Mouse (Mus musculus): ENCODE results near the gene Aqp12. TPM values are rescaled to one million over a fixed set of nuclear protein-coding genes. Genes with fewer than 3 reads are reported as not detected.

Aqp12 gene
- polyA plus RNA-seq (2012; rRNA removed): not detected in 2 replicates

GRCm38 (mm10) chr1:93006061-93006460, at the start of gene Aqp12:
Gene Aqp12, plus strand, starts transcription at chr1:93006334.

Other genes with a start within 250 kb of the Aqp12 start
- gene Gpc1, start 174.7 kb upstream of the Aqp12 start, polyA plus RNA-seq (2012; rRNA removed): 72.2 and 79.8 TPM in 2 replicates
- gene Ankmy1, start 103.4 kb upstream of the Aqp12 start, polyA plus RNA-seq (2012; rRNA removed): 0.24 and 0.29 TPM in 2 replicates
- 14.3 and 16.2 TPM in 2 replicates for gene Dusp28, start 99.4 kb upstream of the Aqp12 start, polyA plus RNA-seq (2012; rRNA removed)
- gene Rnpepl1, start 95.6 kb upstream of the Aqp12 start, polyA plus RNA-seq (2012; rRNA removed): 24.6 and 35.6 TPM in 2 replicates
- 36.8 and 39.0 TPM in 2 replicates for gene Capn10, start 72.0 kb upstream of the Aqp12 start, polyA plus RNA-seq (2012; rRNA removed)
- gene Gpr35, start 55.5 kb upstream of the Aqp12 start, polyA plus RNA-seq (2012; rRNA removed): 0.18 and 0.25 TPM in 2 replicates
- 30.0 and 36.2 TPM in 2 replicates for gene Kif1a, start 95.6 kb downstream of the Aqp12 start, polyA plus RNA-seq (2012; rRNA removed)
- gene Agxt, start 128.9 kb downstream of the Aqp12 start, polyA plus RNA-seq (2012; rRNA removed): 0.04 and 0.18 TPM in 2 replicates
- gene 2310007B03Rik, start 154.6 kb downstream of the Aqp12 start, polyA plus RNA-seq (2012; rRNA removed): 0.15 and 0.20 TPM in 2 replicates
- gene Crocc2, start 162.4 kb downstream of the Aqp12 start, polyA plus RNA-seq (2012; rRNA removed): 0.25 and 0.39 TPM in 2 replicates
- 8.3 and 24.6 TPM in 2 replicates for gene Sned1, start 229.5 kb downstream of the Aqp12 start, polyA plus RNA-seq (2012; rRNA removed)